Mouse (Mus musculus): ENCODE measurements around the gene Myo1e. TPM values are rescaled to one million over a fixed set of nuclear protein-coding genes. Genes with fewer than 3 reads are reported as not detected.
"Not testable (repeated sequence)": the region's sequence is repeated elsewhere in the genome, so short reads cannot be mapped to it uniquely, and the experiment has no call there.

Myo1e gene
- polyA plus RNA-seq, 1 experiment from 2014 or later, result 24.6 TPM

DNA sequence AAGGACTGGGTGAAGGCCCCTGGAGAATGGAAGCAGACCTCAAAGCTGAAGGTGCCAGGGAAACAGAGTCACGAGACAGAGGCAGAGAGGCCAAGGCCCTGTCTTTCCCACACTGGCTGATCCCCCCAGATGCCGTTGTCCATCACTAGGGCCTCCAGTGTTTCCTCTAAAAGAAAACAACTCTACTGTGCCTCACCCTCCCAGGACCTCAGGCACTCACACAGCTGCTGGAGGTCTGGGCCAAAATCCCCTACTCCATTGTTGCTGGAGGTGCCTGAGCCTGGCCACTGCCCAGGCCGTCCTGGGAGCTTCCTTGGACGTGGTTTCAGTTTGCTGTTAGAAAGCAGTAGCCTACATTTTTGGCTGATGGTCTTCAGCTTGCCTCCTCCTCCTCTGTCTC, 47.9 kb downstream of the Myo1e start:
- no peak overlapping the region for H3K9ac ChIP-seq (replicated peaks)
- WGBS, result 84% methylated on average over 4 of the region's 4 CpGs
- no peak overlapping the region for H3K27ac ChIP-seq
- H3K36me3 ChIP-seq, result no peaks in the 10 kb centered on the region
- no peak for ATAC-seq (ENCODE audit: insufficient number of reproducible peaks, insufficient read depth, low FRiP score, low TSS enrichment, low read depth)
- H3K4me2 ChIP-seq, result no peak overlapping the region
- no peak overlapping the region for H3K4me3 ChIP-seq (replicated peaks)
- no peaks in the 10 kb centered on the region for H3K27me3 ChIP-seq
- H3K4me1 ChIP-seq (replicated peaks), result peaks cover 29% of the 10 kb centered on the region
- no peaks in the 10 kb centered on the region for H3K9me3 ChIP-seq

DNA sequence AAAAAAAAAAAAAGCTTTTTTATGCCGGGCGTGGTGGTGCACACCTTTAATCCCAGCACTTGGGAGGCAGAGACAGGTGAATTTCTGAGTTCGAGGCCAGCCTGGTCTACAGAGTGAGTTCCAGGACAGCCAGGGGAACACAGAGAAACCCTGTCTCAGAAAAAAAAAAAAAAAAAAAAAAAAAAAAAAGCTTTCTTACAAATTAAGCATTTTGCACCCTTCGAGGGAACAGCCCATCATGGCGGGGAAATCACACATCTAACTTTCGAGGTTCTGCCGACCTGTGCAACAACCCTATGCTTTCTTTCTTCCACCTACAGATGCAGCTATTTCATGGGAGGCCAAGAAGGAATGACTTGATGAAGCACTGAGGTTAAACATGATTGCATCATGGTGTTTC, 48.9 kb downstream of the Myo1e start:
- ATAC-seq (ENCODE audit: insufficient number of reproducible peaks, insufficient read depth, low FRiP score, low TSS enrichment, low read depth), result not testable (repeated sequence)

DNA sequence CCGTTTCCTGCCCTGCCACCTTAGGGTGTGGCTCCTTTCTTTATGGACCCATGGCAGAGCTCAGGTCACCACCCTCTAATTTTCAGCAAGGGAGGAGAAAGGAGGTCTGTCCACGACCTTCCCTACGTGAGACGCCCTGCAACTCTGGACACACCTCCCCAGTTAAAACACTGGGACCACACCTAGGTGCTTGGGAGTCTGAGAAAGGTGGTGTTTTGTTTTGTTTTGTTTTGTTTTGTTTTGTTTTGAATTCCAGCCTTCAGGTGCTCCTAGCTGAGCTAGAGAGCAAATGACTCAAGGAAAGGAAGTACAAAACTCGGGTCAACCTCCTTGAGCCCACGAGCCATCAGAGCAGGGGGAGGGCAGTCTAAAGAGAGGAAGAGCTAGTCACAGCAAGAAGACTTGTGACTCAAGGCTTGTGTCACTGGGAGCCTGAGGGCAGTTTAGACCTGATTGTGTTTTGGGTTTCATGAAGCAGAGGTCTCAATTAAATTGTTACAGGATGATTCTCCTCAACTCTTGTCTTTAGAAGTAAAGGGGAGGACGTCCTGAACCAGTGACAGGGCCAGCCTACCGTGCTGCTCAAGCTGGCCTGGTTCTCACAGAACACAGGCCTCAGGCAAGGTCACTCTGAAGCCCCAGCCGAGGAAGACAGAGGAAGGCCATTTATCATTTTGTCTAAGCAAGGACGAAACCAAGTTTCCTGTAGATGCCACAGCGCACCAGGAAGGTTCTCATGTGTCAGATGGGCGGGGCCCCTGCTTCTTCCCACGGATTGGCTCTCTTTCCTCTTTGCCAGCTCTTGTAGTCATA, 50.3 kb downstream of the Myo1e start:
- WGBS, result 32% methylated on average over 13 of the region's 13 CpGs
- ATAC-seq (ENCODE audit: insufficient number of reproducible peaks, insufficient read depth, low FRiP score, low TSS enrichment, low read depth), result no peak
- no peaks in the 10 kb centered on the region for H3K27me3 ChIP-seq
- H3K9me3 ChIP-seq, result no peaks in the 10 kb centered on the region
- H3K4me1 ChIP-seq (replicated peaks), result peaks cover 44% of the 10 kb centered on the region
- no peak overlapping the region for H3K9ac ChIP-seq (replicated peaks)
- H3K4me2 ChIP-seq, result peak overlapping the region; percentile 31
- no peak overlapping the region for H3K4me3 ChIP-seq (replicated peaks)
- H3K36me3 ChIP-seq, result no peaks in the 10 kb centered on the region
- H3K27ac ChIP-seq, result no peak overlapping the region; the same call in 1 of the 2 replicates

More for the DNA sequence above, 48.9 kb downstream of the Myo1e start:
- H3K27ac ChIP-seq; H3K9me3 ChIP-seq; H3K4me2 ChIP-seq; H3K36me3 ChIP-seq; H3K27me3 ChIP-seq; H3K4me3 ChIP-seq (replicated peaks); H3K9ac ChIP-seq (replicated peaks): not testable (repeated sequence)
- WGBS, result 88% methylated on average over 7 of the region's 7 CpGs
- H3K4me1 ChIP-seq (replicated peaks), result peaks cover 33% of the 10 kb centered on the region

DNA sequence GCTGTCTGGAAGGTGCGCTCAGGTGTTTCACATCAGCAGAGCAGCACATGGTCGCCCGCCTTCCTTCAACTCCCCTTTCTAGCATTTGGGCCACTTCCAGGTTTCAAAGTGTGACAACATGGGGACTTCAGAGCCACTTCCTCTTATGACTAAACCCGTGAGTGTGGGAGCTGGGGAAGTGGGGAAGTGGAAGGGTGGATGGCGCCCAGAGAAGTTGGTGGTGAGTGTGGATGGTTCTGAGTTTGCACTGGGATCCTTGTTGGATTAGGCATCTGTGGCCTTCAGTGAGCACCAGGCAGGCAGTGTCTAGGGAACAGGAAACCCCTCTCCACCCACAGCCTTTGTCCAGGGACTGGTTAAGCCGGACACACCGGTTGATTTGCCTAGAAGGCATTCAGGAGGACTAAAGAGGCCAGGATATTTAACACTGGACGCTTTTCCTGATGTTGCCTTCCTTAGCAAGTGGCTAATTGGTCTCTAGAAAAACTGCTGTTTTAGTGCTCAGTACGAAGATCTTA, 53.2 kb downstream of the Myo1e start:
- ATAC-seq (ENCODE audit: insufficient number of reproducible peaks, insufficient read depth, low FRiP score, low TSS enrichment, low read depth), result no peak
- 42% methylated on average over 9 of the region's 9 CpGs for WGBS

DNA sequence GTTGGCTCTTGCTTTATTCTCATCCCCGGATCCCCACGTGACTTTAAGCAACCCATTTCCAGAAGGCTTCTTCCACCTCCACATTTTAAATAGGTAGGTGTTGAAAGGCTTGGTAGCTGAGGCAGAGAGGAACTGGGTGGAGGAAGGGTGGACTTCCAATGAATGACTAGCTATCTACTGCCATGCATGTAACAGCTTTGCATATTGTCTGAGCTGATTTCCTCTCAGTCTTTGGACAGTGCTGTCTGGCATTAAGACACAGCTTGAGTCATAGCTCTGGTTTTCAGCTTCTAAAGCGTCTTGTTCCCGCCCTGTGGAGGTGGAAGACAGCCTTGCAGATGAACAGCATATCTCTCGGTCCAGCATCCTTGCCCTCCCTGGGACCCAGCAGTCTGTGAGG, 54.5 kb downstream of the Myo1e start:
- no peak overlapping the region for H3K4me2 ChIP-seq
- H3K4me1 ChIP-seq (replicated peaks), result peaks cover 64% of the 10 kb centered on the region
- H3K4me3 ChIP-seq (replicated peaks), result no peak overlapping the region
- no peak overlapping the region for H3K27ac ChIP-seq
- 75% methylated on average over 5 of the region's 5 CpGs for WGBS
- no peaks in the 10 kb centered on the region for H3K9me3 ChIP-seq
- no peak for ATAC-seq (ENCODE audit: insufficient number of reproducible peaks, insufficient read depth, low FRiP score, low TSS enrichment, low read depth)
- H3K36me3 ChIP-seq, result no peaks in the 10 kb centered on the region
- H3K27me3 ChIP-seq, result no peaks in the 10 kb centered on the region
- no peak overlapping the region for H3K9ac ChIP-seq (replicated peaks)

More for the DNA sequence above, 53.2 kb downstream of the Myo1e start:
- H3K9me3 ChIP-seq, result no peaks in the 10 kb centered on the region
- H3K4me2 ChIP-seq, result no peak overlapping the region
- no peak overlapping the region for H3K9ac ChIP-seq (replicated peaks)
- H3K4me3 ChIP-seq (replicated peaks), result no peak overlapping the region
- H3K27me3 ChIP-seq, result no peaks in the 10 kb centered on the region
- H3K36me3 ChIP-seq, result no peaks in the 10 kb centered on the region
- peaks cover 64% of the 10 kb centered on the region for H3K4me1 ChIP-seq (replicated peaks)
- peak overlapping the region; percentile 42; the same call in 1 of the 2 replicates for H3K27ac ChIP-seq

DNA sequence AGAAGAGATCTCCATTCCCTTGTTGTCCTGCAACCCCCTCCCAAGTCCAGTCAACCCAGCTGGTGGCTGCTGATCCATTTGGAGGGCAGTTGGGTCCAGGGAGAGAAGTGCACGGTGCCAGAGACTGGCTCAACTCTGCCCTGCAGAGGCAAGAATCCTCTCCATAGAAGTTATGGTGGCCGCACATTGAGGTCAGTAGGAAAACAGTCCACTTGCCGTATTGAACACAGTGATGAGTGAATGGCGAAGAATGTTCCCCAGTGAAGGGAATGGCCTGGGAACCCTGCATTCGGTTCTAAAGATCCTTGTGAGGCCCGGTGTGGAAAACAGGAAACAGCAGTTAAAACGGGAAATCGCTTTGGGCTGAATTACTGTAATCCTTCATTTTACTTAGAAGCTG, 56.0 kb downstream of the Myo1e start:
- H3K4me1 ChIP-seq (replicated peaks), result peaks cover 52% of the 10 kb centered on the region
- peak overlapping the region; percentile 50 for H3K27ac ChIP-seq
- ATAC-seq (ENCODE audit: insufficient number of reproducible peaks, insufficient read depth, low FRiP score, low TSS enrichment, low read depth), result no peak

DNA sequence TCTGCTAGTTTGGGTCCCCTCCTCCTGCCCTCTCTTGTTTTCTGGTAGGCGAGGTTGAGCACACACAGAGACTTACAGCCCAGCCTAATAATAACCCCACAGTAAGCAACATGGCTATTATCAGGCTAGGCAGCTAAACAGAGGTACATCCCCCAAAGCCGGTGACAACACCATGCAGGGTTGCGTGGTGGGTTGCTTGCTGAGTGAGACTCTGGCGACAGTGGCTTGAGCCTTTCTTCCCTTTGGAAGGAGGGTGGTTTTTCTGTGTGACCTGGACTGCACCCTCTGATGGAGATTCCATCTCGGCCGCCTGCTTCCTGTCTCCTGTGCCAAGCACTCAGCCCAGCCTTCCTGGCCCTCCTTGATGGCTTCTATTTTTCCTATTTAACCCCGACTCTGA, 56.6 kb downstream of the Myo1e start:
- Histone ChIP-seq H3K27me3 (no peaks in the 10 kb centered on the region), H3K27ac (peak overlapping the region; percentile 50), H3K4me1 (replicated peaks) (peaks cover 50% of the 10 kb centered on the region), H3K4me3 (replicated peaks) (no peak overlapping the region), H3K9ac (replicated peaks) (no peak overlapping the region), H3K9me3 (no peaks in the 10 kb centered on the region), H3K36me3 (no peaks in the 10 kb centered on the region), H3K4me2 (no peak overlapping the region)
- ATAC-seq (ENCODE audit: insufficient number of reproducible peaks, insufficient read depth, low FRiP score, low TSS enrichment, low read depth), result no peak
- WGBS, result 47% methylated on average over 7 of the region's 7 CpGs

More for the DNA sequence above, 56.0 kb downstream of the Myo1e start:
- no peak overlapping the region for H3K4me3 ChIP-seq (replicated peaks)
- H3K27me3 ChIP-seq, result no peaks in the 10 kb centered on the region
- H3K36me3 ChIP-seq, result no peaks in the 10 kb centered on the region
- 42% methylated on average over 8 of the region's 8 CpGs for WGBS
- H3K9me3 ChIP-seq, result no peaks in the 10 kb centered on the region
- no peak overlapping the region for H3K4me2 ChIP-seq
- no peak overlapping the region for H3K9ac ChIP-seq (replicated peaks)

DNA sequence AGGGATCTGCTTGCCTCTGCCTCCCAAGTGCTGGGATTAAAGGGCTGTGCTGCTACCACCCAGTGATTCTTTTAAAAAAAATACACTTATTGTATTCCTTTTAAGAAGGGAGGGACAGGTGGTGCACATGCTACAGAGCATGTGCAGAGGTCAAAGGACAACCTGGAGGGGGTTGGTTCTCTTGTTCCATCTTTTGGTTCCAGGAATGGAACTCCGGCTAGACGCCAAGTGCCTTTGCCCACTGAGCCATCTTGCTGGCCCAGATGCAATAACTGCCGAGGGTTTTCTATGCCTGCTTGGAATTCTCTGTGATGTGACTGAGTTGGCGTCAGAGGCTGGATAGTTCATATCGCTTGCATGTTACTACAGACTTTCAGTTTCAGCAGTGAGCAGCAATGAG, 58.4 kb downstream of the Myo1e start:
- 93% methylated on average over 5 of the region's 5 CpGs for WGBS
- H3K27me3 ChIP-seq, result no peaks in the 10 kb centered on the region
- no peak overlapping the region for H3K4me3 ChIP-seq (replicated peaks)
- no peak for ATAC-seq (ENCODE audit: insufficient number of reproducible peaks, insufficient read depth, low FRiP score, low TSS enrichment, low read depth)
- no peak overlapping the region for H3K4me2 ChIP-seq
- H3K27ac ChIP-seq, result no peak overlapping the region
- peaks cover 48% of the 10 kb centered on the region for H3K4me1 ChIP-seq (replicated peaks)
- H3K9me3 ChIP-seq, result no peaks in the 10 kb centered on the region
- H3K36me3 ChIP-seq, result no peaks in the 10 kb centered on the region
- no peak overlapping the region for H3K9ac ChIP-seq (replicated peaks)

DNA sequence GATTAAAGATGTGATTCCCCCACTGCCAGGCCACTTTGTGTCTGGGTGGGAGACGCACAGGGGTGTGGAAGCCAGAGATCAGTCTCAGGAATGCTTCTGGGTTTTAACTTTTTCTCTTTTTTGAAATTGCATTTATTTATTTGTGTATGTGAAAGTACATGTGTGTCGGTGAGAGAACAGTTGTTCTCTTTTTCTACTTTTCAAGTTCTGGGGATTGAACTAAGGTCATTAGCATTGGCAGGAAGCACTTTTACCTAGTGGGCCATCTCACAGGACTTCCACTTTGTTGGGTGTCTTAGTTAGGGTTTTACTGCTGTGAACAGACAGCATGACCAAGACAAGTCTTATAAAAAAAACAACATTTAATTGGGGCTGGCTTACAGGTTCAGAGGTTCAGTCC, 59.0 kb downstream of the Myo1e start:
- no peak for ATAC-seq (ENCODE audit: insufficient number of reproducible peaks, insufficient read depth, low FRiP score, low TSS enrichment, low read depth)
- Histone ChIP-seq H3K9ac (replicated peaks) (no peak overlapping the region), H3K4me1 (replicated peaks) (peaks cover 43% of the 10 kb centered on the region), H3K36me3 (no peaks in the 10 kb centered on the region), H3K9me3 (no peaks in the 10 kb centered on the region), H3K27ac (no peak overlapping the region), H3K4me2 (no peak overlapping the region), H3K4me3 (replicated peaks) (no peak overlapping the region), H3K27me3 (no peaks in the 10 kb centered on the region)
- WGBS, result 94% methylated on average over 2 of the region's 2 CpGs

DNA sequence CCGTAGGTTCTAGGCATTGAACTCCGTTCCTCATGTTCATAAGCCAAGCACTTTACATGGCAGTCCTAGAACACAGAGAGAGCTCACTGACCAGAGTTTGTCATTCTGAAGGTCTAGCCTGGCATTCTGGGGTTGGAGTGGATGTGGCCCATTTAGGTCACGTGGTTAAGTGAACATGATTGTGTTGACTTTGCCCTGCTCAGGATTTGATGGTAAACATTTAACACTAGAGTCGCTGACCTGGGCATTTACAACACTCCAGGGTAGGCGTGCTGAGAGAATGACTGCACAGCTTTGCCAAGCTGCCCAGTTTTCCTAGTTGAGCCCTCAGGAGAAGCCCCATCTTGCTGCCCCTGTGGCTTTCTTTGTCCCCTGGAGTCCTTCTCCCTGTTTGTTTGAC, 60.0 kb downstream of the Myo1e start:
- no peak overlapping the region for H3K27ac ChIP-seq
- no peak overlapping the region for H3K4me3 ChIP-seq (replicated peaks)
- no peak overlapping the region for H3K4me2 ChIP-seq
- no peak overlapping the region for H3K9ac ChIP-seq (replicated peaks)
- ATAC-seq (ENCODE audit: insufficient number of reproducible peaks, insufficient read depth, low FRiP score, low TSS enrichment, low read depth), result no peak
- WGBS, result 85% methylated on average over 5 of the region's 5 CpGs
- H3K4me1 ChIP-seq (replicated peaks), result peaks cover 34% of the 10 kb centered on the region
- H3K27me3 ChIP-seq, result no peaks in the 10 kb centered on the region
- no peaks in the 10 kb centered on the region for H3K9me3 ChIP-seq
- H3K36me3 ChIP-seq, result no peaks in the 10 kb centered on the region

DNA sequence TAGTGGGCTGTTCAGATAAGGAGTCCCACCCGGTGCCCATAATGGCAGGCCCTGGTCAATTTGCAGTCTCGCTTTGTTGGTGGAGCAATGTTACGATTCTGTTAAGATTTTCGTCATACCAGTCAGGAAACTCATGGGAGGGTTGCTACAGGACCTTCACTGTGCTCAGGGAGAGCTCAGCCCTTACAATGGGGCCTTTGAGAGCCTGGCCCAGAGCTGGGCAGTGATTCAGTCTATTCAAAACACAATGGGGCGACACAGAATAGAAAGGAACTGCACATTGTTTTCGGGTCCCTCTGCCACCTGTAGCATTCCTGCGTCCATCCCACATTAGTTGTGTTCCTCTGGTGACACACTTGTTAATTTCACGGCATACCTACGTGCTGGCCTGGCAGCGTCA, 62.2 kb downstream of the Myo1e start:
- no peak overlapping the region for H3K9ac ChIP-seq (replicated peaks)
- 69% methylated on average over 10 of the region's 10 CpGs for WGBS
- H3K36me3 ChIP-seq, result no peaks in the 10 kb centered on the region; the same call in 1 of the 2 replicates
- H3K4me1 ChIP-seq (replicated peaks), result peaks cover 15% of the 10 kb centered on the region
- no peak for ATAC-seq (ENCODE audit: insufficient number of reproducible peaks, insufficient read depth, low FRiP score, low TSS enrichment, low read depth)
- no peaks in the 10 kb centered on the region for H3K9me3 ChIP-seq
- no peaks in the 10 kb centered on the region for H3K27me3 ChIP-seq
- no peak overlapping the region for H3K4me2 ChIP-seq
- H3K4me3 ChIP-seq (replicated peaks), result no peak overlapping the region
- peak overlapping the region; percentile 75 for H3K27ac ChIP-seq

DNA sequence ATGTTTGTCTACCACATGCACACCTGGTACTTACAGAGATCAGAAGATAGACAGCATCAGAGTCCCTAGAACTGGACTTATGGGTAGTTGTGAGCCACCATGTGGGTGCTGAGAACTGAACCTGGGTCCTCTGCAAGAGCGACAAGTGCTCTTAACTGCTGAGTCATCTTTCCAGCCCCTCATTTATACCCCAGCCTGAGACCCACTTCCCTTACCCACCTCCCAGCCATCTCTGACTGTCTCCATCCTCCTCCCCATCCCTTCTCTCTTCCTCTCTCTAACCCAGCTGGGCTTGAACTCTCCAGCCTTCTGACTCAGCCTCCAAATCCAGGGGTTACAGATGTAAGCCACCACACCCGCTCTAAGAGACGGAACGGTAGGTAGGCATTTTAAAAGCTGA, 63.3 kb downstream of the Myo1e start:
- no peaks in the 10 kb centered on the region; the same call in 1 of the 2 replicates for H3K36me3 ChIP-seq
- no peak overlapping the region for H3K27ac ChIP-seq
- H3K4me2 ChIP-seq, result no peak overlapping the region
- peaks cover 11% of the 10 kb centered on the region for H3K4me1 ChIP-seq (replicated peaks)
- ATAC-seq (ENCODE audit: insufficient number of reproducible peaks, insufficient read depth, low FRiP score, low TSS enrichment, low read depth), result no peak
- H3K9ac ChIP-seq (replicated peaks), result no peak overlapping the region
- WGBS, result 88% methylated on average over 4 of the region's 4 CpGs
- no peaks in the 10 kb centered on the region for H3K27me3 ChIP-seq
- H3K9me3 ChIP-seq, result no peaks in the 10 kb centered on the region
- no peak overlapping the region for H3K4me3 ChIP-seq (replicated peaks)

All from limb, embryonic 12.5 days (tissue).